Mouse (Mus musculus) adrenal gland, adult 18-20 months (tissue): ENCODE data around the gene Dpp4. TPM values are rescaled to one million over a fixed set of nuclear protein-coding genes. Genes with fewer than 3 reads are reported as not detected.

Source experiments
- DNase-seq, 2 experiments: peaks; one replicate each; pipeline ENCODE4 v3.0.0; 2021 to 2022; ENCODE audit warnings: low spot score in 2 of 2
- total RNA-seq, 2 experiments: library from RNA; stranded (reverse); gene quantifications; 1 replicate in 1 of 2; 2 replicates in 1 of 2; pipeline ENCODE4 v1.2.3; 2021

Dpp4 gene
- total RNA-seq, 2 experiments from 2014 or later = 2.0 to 4.4 TPM

DNA sequence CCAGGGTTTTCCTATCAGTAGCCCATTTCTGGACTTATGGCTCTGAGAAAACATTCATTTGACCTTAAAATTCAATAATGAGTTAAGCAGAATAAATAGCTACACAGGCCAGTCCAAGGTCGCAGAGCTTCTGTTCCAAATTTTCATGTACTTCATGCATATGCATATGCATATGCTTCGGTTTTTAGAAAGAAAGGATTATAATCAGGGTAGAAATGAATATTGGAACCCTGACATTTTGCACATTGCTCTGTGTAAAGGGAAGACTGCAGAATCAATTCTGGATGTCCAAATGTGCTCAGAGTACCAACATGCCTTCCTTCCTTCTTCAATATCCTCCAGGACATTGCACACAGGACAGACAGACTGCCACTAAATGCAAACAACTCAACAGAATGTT lies 104.6 kb downstream of the Dpp4 start:
- no peak for DNase-seq

DNA sequence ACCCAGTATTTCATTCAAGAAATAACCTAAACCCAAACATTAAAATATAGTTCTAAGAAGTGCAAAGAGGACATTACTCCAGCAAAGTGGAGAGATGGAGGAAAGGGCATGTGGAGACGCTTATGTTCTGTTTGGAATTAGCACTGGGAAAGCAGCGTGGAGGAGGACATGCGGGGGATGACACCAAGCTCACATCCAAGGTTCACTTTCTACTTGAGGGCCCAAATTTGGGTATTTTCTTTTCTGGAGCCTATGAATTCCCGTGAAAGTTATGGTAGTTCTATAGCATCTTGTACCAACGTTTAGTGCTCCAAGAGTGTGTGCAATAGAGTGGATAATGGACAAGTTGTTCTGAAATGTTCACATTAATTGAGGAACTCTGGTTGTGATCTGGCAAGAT lies 105.1 kb downstream of the Dpp4 start:
- DNase-seq = no peak

DNA sequence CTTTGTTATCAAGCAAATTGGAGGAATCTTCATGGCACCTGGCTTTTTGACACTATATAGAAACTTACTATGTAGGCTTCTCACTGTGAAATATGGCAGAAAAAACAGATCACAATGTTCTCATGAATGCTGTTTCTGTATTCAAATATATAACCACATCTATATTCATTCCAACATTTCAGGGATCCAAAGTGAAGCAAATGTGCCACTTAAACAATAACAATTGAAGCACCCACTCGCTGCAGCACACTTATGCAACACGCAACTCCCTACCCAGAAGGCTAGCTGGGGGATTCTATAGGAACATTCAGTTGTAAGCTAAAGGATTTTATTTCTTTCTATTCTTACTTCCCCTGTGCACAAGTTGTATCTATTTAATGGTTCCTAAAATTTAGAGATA lies 110.3 kb downstream of the Dpp4 start:
- no peak for DNase-seq

- no peak for DNase-seq
These were observed 118.2 kb downstream of the Dpp4 start for GRCm38 (mm10) chr2:62293846-62294245.

- DNase-seq = no peak
These were observed 124.5 kb downstream of the Dpp4 start for GRCm38 (mm10) chr2:62287532-62287931.

- DNase-seq = no peak
These were observed 126.2 kb downstream of the Dpp4 start for GRCm38 (mm10) chr2:62285847-62286246.

DNA sequence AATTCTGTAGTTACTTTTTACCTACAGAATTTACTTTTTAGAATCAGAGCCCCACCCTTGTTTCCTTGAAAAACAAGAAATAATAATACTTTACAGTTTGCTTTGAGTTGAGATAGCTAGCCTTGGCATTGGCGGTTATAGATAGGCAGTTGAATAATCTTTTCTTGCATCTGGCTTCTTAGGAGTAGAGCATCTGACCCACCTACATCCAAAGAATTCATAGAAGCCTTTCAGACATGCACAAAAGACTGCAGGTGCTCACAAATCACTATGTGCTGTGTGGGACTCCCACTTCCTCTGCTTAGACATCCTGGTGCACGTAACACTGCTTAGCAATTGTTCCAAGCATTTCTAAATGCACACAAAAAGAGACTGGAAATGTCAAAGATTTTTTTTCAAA lies 127.0 kb downstream of the Dpp4 start:
- DNase-seq = no peak

Other genes starting within 250 kb of the Dpp4 start
- gene Gcg, start 71.4 kb upstream of the Dpp4 start, total RNA-seq = not detected
- gene Fap, start 161.8 kb upstream of the Dpp4 start, total RNA-seq = 1 to 10 TPM; 2.1 to 3.2 TPM
- 1 to 10 TPM; 8.4 to 10.0 TPM for gene Ifih1, start 234.0 kb upstream of the Dpp4 start, total RNA-seq